Mouse (Mus musculus) liver, postnatal 0 days (tissue): Measurements from ENCODE around the gene Casc1. TPM values are rescaled to one million over a fixed set of nuclear protein-coding genes. Genes with fewer than 3 reads are reported as not detected.

Source experiments
- ATAC-seq: fragments of 200-750 bp; cut with Nextera tagmentation; 2 replicates; pipeline ENCODE4 v1.8.0; 2017; ENCODE audit warnings: mild to moderate bottlenecking, moderate library complexity
- DNase-seq: peaks from one replicate; pipeline ENCODE4 v3.0.0-alpha.2; 2016
- H3K27ac ChIP-seq: fragments of 300-500 bp; sonication (generic); 2 replicates; pipeline ENCODE4 v1.5.1; 2014; ENCODE audit warnings: antibody characterized with exemption, moderate library complexity, mild to moderate bottlenecking, low read depth
- H3K27me3 ChIP-seq: fragments of 300-500 bp; sonication (generic); 2 replicates; pipeline ENCODE4 v1.6.1; 2014; ENCODE audit warnings: low read length, control low read depth, mixed read lengths; ENCODE audit not compliant: insufficient read depth
- H3K36me3 ChIP-seq: fragments of 300-500 bp; sonication (generic); replicated peaks from 2 replicates; pipeline ENCODE4 v1.6.1; 2014; ENCODE audit warnings: mild to moderate bottlenecking, control low read depth, low read length, moderate library complexity, mixed read lengths; ENCODE audit not compliant: insufficient read depth
- H3K4me1 ChIP-seq: fragments of 300-500 bp; sonication (generic); 2 replicates; pipeline ENCODE4 v1.6.1; 2014; ENCODE audit warnings: antibody characterized with exemption, mild to moderate bottlenecking, control low read depth; ENCODE audit not compliant: insufficient read depth
- H3K4me2 ChIP-seq: fragments of 300-500 bp; sonication (generic); 2 replicates; pipeline ENCODE4 v1.6.1; 2014; ENCODE audit warnings: low read depth, mild to moderate bottlenecking, low read length, moderate library complexity, mixed read lengths
- H3K4me3 ChIP-seq: fragments of 300-500 bp; sonication (generic); 2 replicates; pipeline ENCODE4 v1.5.1; 2014; ENCODE audit warnings: low read depth, low read length
- H3K9ac ChIP-seq: fragments of 300-500 bp; sonication (generic); replicated peaks from 2 replicates; pipeline ENCODE4 v1.6.1; 2014; ENCODE audit warnings: mild to moderate bottlenecking, moderate library complexity
- H3K9me3 ChIP-seq: fragments of 300-500 bp; sonication (generic); 2 replicates; pipeline ENCODE4 v1.6.1; 2016; ENCODE audit warnings: mild to moderate bottlenecking, control low read depth, low read length, mixed read lengths
- CTCF ChIP-seq: sonication (generic); IDR thresholded peaks from 2 replicates; pipeline ENCODE4 v1.5.1; 2016; ENCODE audit warnings: antibody characterized with exemption, low read depth
- EP300 ChIP-seq: IDR thresholded peaks from 2 replicates; pipeline ENCODE4 v1.6.1; 2016; ENCODE audit warnings: antibody characterized with exemption, low read depth, mild to moderate bottlenecking
- WGBS: fragments of 180-500 bp; shearing (Covaris S2); extraction: QIAGEN DNeasy Blood & Tissue Kit; methylation state at CpG from one replicate; pipeline ENCODE4 v1.1.7; 2014; ENCODE audit not compliant: insufficient replicate concordance; 5-methylcytosine and 5-hydroxymethylcytosine counted together
- polyA plus RNA-seq: library from polyadenylated mRNA; unstranded; fragments of >200 nt; fragmentation: Nextera tagmentation; extraction: Ambion mirVana; gene quantifications from 2 replicates; pipeline ENCODE4 v1.2.1, GENCODE M21; 2015

Gene Casc1
- polyA plus RNA-seq, 1 experiment from 2014 or later: 0.11 TPM

GRCm38 (mm10) chr6:145131991-145132390 lies 78.8 kb downstream of the Casc1 start:
- ATAC-seq (no peak), DNase-seq (no peak)
- Histone ChIP-seq H3K27me3 (no peaks in the 10 kb centered on the region), H3K4me1 (peaks cover 4% of the 10 kb centered on the region; the same call in 1 of the 2 replicates), H3K4me2 (no peak overlapping the region), H3K27ac (no peak overlapping the region), H3K4me3 (no peak overlapping the region), H3K36me3 (peaks cover 8% of the 10 kb centered on the region), H3K9me3 (no peaks in the 10 kb centered on the region), H3K9ac (no peak overlapping the region)
- TF ChIP-seq EP300 (no peak), CTCF (no peak)
- 74% methylated on average over 5 of the region's 5 CpGs for WGBS

- no peak overlapping the region for H3K4me3 ChIP-seq
- no peak overlapping the region for H3K27ac ChIP-seq
- ATAC-seq (no peak), DNase-seq (no peak)
- no peak overlapping the region for H3K4me2 ChIP-seq
- WGBS: 63% methylated on average over 4 of the region's 4 CpGs
- peaks cover 7% of the 10 kb centered on the region for H3K4me1 ChIP-seq
- TF ChIP-seq CTCF: no peak
- peaks cover 8% of the 10 kb centered on the region for H3K36me3 ChIP-seq
- no peaks in the 10 kb centered on the region for H3K9me3 ChIP-seq
- no peaks in the 10 kb centered on the region for H3K27me3 ChIP-seq
- H3K9ac ChIP-seq: no peak overlapping the region
Observed at GRCm38 (mm10) chr6:145129563-145129962, 81.2 kb downstream of the Casc1 start.

GRCm38 (mm10) chr6:145127652-145128051 lies 83.2 kb downstream of the Casc1 start:
- DNase-seq: no peak
- H3K9ac ChIP-seq: no peak overlapping the region
- no peak overlapping the region for H3K4me3 ChIP-seq
- no peaks in the 10 kb centered on the region for H3K9me3 ChIP-seq
- TF ChIP-seq EP300 (no peak), CTCF (peak; percentile 50)
- H3K4me2 ChIP-seq: no peak overlapping the region
- no peak for ATAC-seq
- no peak overlapping the region for H3K27ac ChIP-seq
- H3K27me3 ChIP-seq: no peaks in the 10 kb centered on the region
- peaks cover 12% of the 10 kb centered on the region for H3K4me1 ChIP-seq
- 91% methylated on average over 3 of the region's 3 CpGs for WGBS
- H3K36me3 ChIP-seq: peaks cover 8% of the 10 kb centered on the region

GRCm38 (mm10) chr6:145125591-145126113 lies 85.2 kb downstream of the Casc1 start:
- Histone ChIP-seq H3K4me2 (no peak overlapping the region), H3K27me3 (no peaks in the 10 kb centered on the region), H3K4me1 (peaks cover 15% of the 10 kb centered on the region), H3K9me3 (no peaks in the 10 kb centered on the region), H3K4me3 (no peak overlapping the region), H3K9ac (no peak overlapping the region), H3K27ac (0 out of 2 replicates have a peak overlapping the region, but pooled peaks have one; percentile 6), H3K36me3 (peaks cover 8% of the 10 kb centered on the region)
- 55% methylated on average over 7 of the region's 7 CpGs for WGBS
- DNase-seq (no peak), ATAC-seq (no peak)
- TF ChIP-seq EP300: no peak

Other genes starting within 250 kb of the Casc1 start
- gene Bcat1, start 134.8 kb downstream of the Casc1 start, polyA plus RNA-seq: 0.46 and 0.81 TPM in 2 replicates
- gene Lrmp, start 95.4 kb downstream of the Casc1 start, polyA plus RNA-seq: 26.8 and 28.0 TPM in 2 replicates
- 42.3 and 44.9 TPM in 2 replicates for gene Etfrf1, start 129 bp upstream of the Casc1 start, polyA plus RNA-seq
- gene Kras, start 39.2 kb upstream of the Casc1 start, polyA plus RNA-seq: 41.0 and 48.0 TPM in 2 replicates